In genomic region chr10:75643741-75644343, GRCm38 (mm10) we compare ENCODE assay signal across 8 mouse cellular contexts. TPM values are rescaled to one million over a fixed set of nuclear protein-coding genes. Genes with fewer than 3 reads are reported as not detected.
DNase-seq lines count a peak whose midpoint lies in the region; ATAC-seq and TF ChIP-seq lines count a peak whose summit lies in the region.

TSS of gene Susd2 (minus strand) at chr10:75644008.

- no peaks in the 10 kb centered on the region for H3K27me3 ChIP-seq in limb, embryonic 10.5 days (ENCODE audit: low read depth, poor library complexity, severe bottlenecking)
- H3K27me3 ChIP-seq in midbrain, embryonic 11.5 days (ENCODE audit: control insufficient read depth, insufficient read depth, low read length) = no peaks in the 10 kb centered on the region
- H3K27me3 ChIP-seq in stomach, postnatal 0 days (ENCODE audit: control insufficient read depth, insufficient read depth, low read length) = no peaks in the 10 kb centered on the region

- H3K4me3 ChIP-seq in limb, embryonic 10.5 days = peak within 1 kb of the TSS; percentile 37
- peak within 1 kb of the TSS; percentile 13; the same call in 1 of the 2 replicates for H3K4me3 ChIP-seq in midbrain, embryonic 11.5 days (ENCODE audit: low read depth, low read length)
- H3K4me3 ChIP-seq in stomach, postnatal 0 days (ENCODE audit: low read depth, low read length) = peak within 1 kb of the TSS; percentile 3; the same call in 1 of the 2 replicates

- peak; percentile 84 for DNase-seq in CD4-positive, CD25-positive, alpha-beta regulatory T cell, adult 2 months (ENCODE audit: low read depth, low spot score)
- DNase-seq in T-cell, adult 2 months (ENCODE audit: low spot score) = peak; percentile 45
- DNase-seq in embryo, embryonic 10.5 days (ENCODE audit: low spot score) = peak; percentile 71
- peak; percentile 68 for DNase-seq in heart, postnatal 4 days
- peak; percentile 73 for DNase-seq in limb, embryonic 10.5 days (ENCODE audit: low spot score)
- DNase-seq in midbrain, embryonic 11.5 days (ENCODE audit: low spot score, missing footprints) = peak; percentile 89
- peak; percentile 92 for DNase-seq in stomach, postnatal 0 days (ENCODE audit: low spot score)
- no peak for DNase-seq in right cerebral cortex, postnatal 4 days

- peak; percentile 77 for ATAC-seq in midbrain, embryonic 11.5 days (ENCODE audit: low FRiP score)
- ATAC-seq in stomach, postnatal 0 days (ENCODE audit: low FRiP score, low TSS enrichment) = peak; percentile 79

- H3K9ac ChIP-seq in midbrain, embryonic 11.5 days (ENCODE audit: low read length) = peak within 1 kb of the TSS; percentile 16; the same call in 1 of the 2 replicates
- H3K9ac ChIP-seq in stomach, postnatal 0 days (ENCODE audit: low read length) = no peak within 1 kb of the TSS; the same call in 1 of the 2 replicates

- no peak for TF ChIP-seq EP300 in stomach, postnatal 0 days (optimal IDR thresholded peaks at IDR 0.05)

- peak within 1 kb of the TSS; percentile 38; the same call in 1 of the 2 replicates for H3K27ac ChIP-seq in limb, embryonic 10.5 days
- H3K27ac ChIP-seq in midbrain, embryonic 11.5 days (ENCODE audit: low read depth, low read length) = 0 out of 2 replicates have a peak within 1 kb of the TSS, but pooled peaks have one; percentile 6
- peak within 1 kb of the TSS; percentile 35; the same call in 1 of the 2 replicates for H3K27ac ChIP-seq in stomach, postnatal 0 days (replicated peaks)

- H3K36me3 ChIP-seq in limb, embryonic 10.5 days = peaks cover 34% of the 10 kb centered on the region
- peaks cover 2% of the 10 kb centered on the region; the same call in 1 of the 2 replicates for H3K36me3 ChIP-seq in midbrain, embryonic 11.5 days (ENCODE audit: control insufficient read depth, insufficient read depth, low read length)
- H3K36me3 ChIP-seq in stomach, postnatal 0 days (ENCODE audit: control insufficient read depth, insufficient read depth, low read length) = peaks cover 4% of the 10 kb centered on the region

- 3% methylated on average over 11 of the region's 11 CpGs for WGBS in limb, embryonic 10.5 days
- WGBS in midbrain, embryonic 11.5 days = 3% methylated on average over 11 of the region's 11 CpGs
- 6% methylated on average over 11 of the region's 11 CpGs for WGBS in stomach, postnatal 0 days

- H3K4me2 ChIP-seq in midbrain, embryonic 11.5 days = peak within 1 kb of the TSS; percentile 36
- H3K4me2 ChIP-seq in stomach, postnatal 0 days (replicated peaks; ENCODE audit: low read depth) = peak within 1 kb of the TSS; percentile 43

- no peaks in the 10 kb centered on the region for H3K9me3 ChIP-seq in limb, embryonic 10.5 days (replicated peaks)
- no peaks in the 10 kb centered on the region for H3K9me3 ChIP-seq in midbrain, embryonic 11.5 days (ENCODE audit: control insufficient read depth, low read length)
- no peaks in the 10 kb centered on the region for H3K9me3 ChIP-seq in stomach, postnatal 0 days (ENCODE audit: control insufficient read depth, low read length)

- peaks cover 21% of the 10 kb centered on the region for H3K4me1 ChIP-seq in limb, embryonic 10.5 days
- peaks cover 11% of the 10 kb centered on the region; the same call in 1 of the 2 replicates for H3K4me1 ChIP-seq in midbrain, embryonic 11.5 days (ENCODE audit: control insufficient read depth, insufficient read depth, low read length)
- H3K4me1 ChIP-seq in stomach, postnatal 0 days (replicated peaks; ENCODE audit: control insufficient read depth, insufficient read depth) = no peaks in the 10 kb centered on the region; the same call in 1 of the 2 replicates

- TF ChIP-seq CTCF in stomach, postnatal 0 days (IDR thresholded peaks at IDR 0.05; ENCODE audit: low read depth) = no peak

RNA-seq across cellular contexts. Expression of gene Susd2, which starts in this region (rescaled TPM):
- total RNA-seq in heart, postnatal 4 days (2021) = 1 to 10 TPM; 4.7 to 4.9 TPM
- 0.83 and 0.96 TPM in 2 replicates for polyA plus RNA-seq in limb, embryonic 10.5 days (2016; fragmentation: Nextera tagmentation; extraction: Ambion mirVana)
- 1.2 and 1.6 TPM in 2 replicates for polyA plus RNA-seq in midbrain, embryonic 11.5 days (2014; fragmentation: Nextera tagmentation; extraction: Ambion mirVana)
- 12.2 and 14.1 TPM in 2 replicates for polyA plus RNA-seq in stomach, postnatal 0 days (2015; fragmentation: Nextera tagmentation; extraction: Ambion mirVana)

Comparison
In these comparisons a context has a peak if more than half of its experiments do, and no peak if none do; other contexts are left out.
1. Peak in DNase-seq, H3K4me3 ChIP-seq and H3K27ac ChIP-seq in limb, embryonic 10.5 days; RNA of the gene not detected or under 1 TPM.